Mouse (Mus musculus) kidney, embryonic 15.5 days (tissue): ENCODE measurements at regions not wholly inside any gene's neighbourhood (a gene's known extent, or its start where the extent isn't known, plus 50 kb on each side); places are given as distances from the start of the nearest gene placed in this dataset.

ENCODE experiments used
- ATAC-seq: fragments of 200-750 bp; cut with Nextera tagmentation; replicated peaks from 2 replicates; pipeline ENCODE4 v1.8.0; 2017; ENCODE audit warnings: moderate TSS enrichment; ENCODE audit not compliant: low FRiP score
- H3K27ac ChIP-seq: fragments of 300-500 bp; sonication (generic); 2 replicates; pipeline ENCODE4 v1.5.1; 2015; ENCODE audit warnings: mild to moderate bottlenecking, inconsistent platforms
- H3K27me3 ChIP-seq: fragments of 300-500 bp; sonication (generic); 2 replicates; pipeline ENCODE4 v1.6.1; 2015; ENCODE audit warnings: inconsistent platforms
- H3K36me3 ChIP-seq: fragments of 300-500 bp; sonication (generic); 2 replicates; pipeline ENCODE4 v1.6.1; 2015; ENCODE audit warnings: inconsistent platforms
- H3K4me1 ChIP-seq: fragments of 300-500 bp; sonication (generic); 2 replicates; pipeline ENCODE4 v1.6.1; 2015; ENCODE audit warnings: inconsistent platforms
- H3K4me2 ChIP-seq: fragments of 300-500 bp; sonication (generic); 2 replicates; pipeline ENCODE4 v1.6.1; 2015; ENCODE audit warnings: moderate library complexity, mild to moderate bottlenecking, inconsistent platforms
- H3K4me3 ChIP-seq: fragments of 300-500 bp; sonication (generic); replicated peaks from 2 replicates; pipeline ENCODE4 v1.5.1; 2015; ENCODE audit warnings: mild to moderate bottlenecking, inconsistent platforms
- H3K9ac ChIP-seq: fragments of 300-500 bp; sonication (generic); 2 replicates; pipeline ENCODE4 v1.6.1; 2015; ENCODE audit warnings: mild to moderate bottlenecking, inconsistent platforms
- H3K9me3 ChIP-seq: fragments of 300-500 bp; sonication (generic); replicated peaks from 2 replicates; pipeline ENCODE4 v1.6.1; 2016; ENCODE audit warnings: inconsistent platforms
- WGBS: fragments of 180-500 bp; shearing (Covaris S2); methylation state at CpG from one replicate; pipeline ENCODE4 v1.1.7; 2015; ENCODE audit warnings: mixed read lengths; 5-methylcytosine and 5-hydroxymethylcytosine counted together

GRCm38 (mm10) chr2:75492501-75492898 is 166.6 kb upstream of the Hnrnpa3 start:
- Histone ChIP-seq H3K9ac (no peak overlapping the region), H3K36me3 (no peaks in the 10 kb centered on the region), H3K27me3 (0 out of 2 replicates have a peak, but pooled peaks cover 3% of the 10 kb centered on the region), H3K27ac (no peak overlapping the region), H3K4me3 (no peak overlapping the region), H3K9me3 (no peaks in the 10 kb centered on the region), H3K4me1 (peaks cover 19% of the 10 kb centered on the region), H3K4me2 (no peak overlapping the region)
- no peak for ATAC-seq
- WGBS, result 59% methylated on average over 4 of the region's 4 CpGs

DNA sequence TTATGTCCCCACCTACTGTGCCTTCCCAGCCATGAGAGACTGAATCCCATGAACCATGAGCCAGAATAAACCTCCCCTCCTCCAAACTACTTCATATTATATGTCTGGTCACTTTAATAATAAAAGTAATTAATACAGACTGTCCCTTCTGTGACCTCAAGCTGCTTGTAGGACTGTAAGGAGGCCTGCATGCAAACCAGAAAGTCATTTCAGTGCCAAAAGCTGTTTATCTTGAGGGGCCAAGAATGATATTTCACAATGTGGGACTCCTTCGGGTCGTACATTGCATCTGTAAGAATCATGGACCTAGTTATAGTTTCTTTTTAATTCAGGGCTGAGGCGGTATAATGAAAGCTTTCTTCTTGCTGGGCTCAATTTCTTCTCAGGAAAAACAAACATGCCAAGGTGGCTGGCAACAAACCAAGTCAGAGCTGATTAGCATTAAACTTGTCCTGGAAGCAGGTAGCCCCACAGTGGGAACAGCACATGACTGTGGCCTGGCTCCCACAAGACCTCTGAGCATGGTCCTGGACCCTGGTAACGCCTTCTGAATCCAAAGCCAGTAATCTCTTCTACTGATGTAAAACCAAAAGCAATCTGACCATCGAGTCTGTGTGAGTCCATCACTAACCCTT is 162.3 kb upstream of the Hnrnpa3 start:
- Histone ChIP-seq H3K27me3 (no peaks in the 10 kb centered on the region), H3K36me3 (no peaks in the 10 kb centered on the region), H3K4me3 (no peak overlapping the region), H3K4me1 (peaks cover 16% of the 10 kb centered on the region), H3K4me2 (no peak overlapping the region), H3K27ac (no peak overlapping the region), H3K9me3 (no peaks in the 10 kb centered on the region), H3K9ac (no peak overlapping the region)
- ATAC-seq, result no peak
- WGBS, result 70% methylated on average over 5 of the region's 5 CpGs

DNA sequence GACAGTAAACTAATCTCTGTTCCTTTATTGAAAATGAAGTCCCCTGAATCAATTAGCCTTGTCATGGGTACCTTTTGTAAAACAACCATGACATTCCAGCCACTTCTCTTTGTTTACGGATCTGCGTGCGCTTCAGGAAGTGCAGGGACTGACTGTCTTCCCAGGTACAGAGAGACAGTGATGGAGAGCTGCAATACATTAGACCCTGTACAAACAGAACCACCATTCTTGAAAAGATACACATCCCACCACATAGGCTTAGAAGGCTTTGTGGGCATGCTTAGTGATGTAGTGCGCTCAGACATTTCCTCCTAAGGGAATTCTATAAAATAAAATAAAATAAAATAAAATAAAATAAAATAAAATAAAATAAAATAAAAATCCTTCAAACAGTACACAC is 148.8 kb upstream of the Hnrnpa3 start:
- peaks cover 13% of the 10 kb centered on the region; the same call in 1 of the 2 replicates for H3K4me1 ChIP-seq
- no peak overlapping the region for H3K27ac ChIP-seq
- H3K4me3 ChIP-seq, result no peak overlapping the region
- H3K27me3 ChIP-seq, result no peaks in the 10 kb centered on the region; the same call in 1 of the 2 replicates
- WGBS, result 78% methylated on average over 4 of the region's 4 CpGs
- no peaks in the 10 kb centered on the region for H3K9me3 ChIP-seq
- H3K9ac ChIP-seq, result no peak overlapping the region
- no peak for ATAC-seq
- H3K36me3 ChIP-seq, result no peaks in the 10 kb centered on the region
- H3K4me2 ChIP-seq, result no peak overlapping the region

GRCm38 (mm10) chr2:75512422-75513170 is 146.5 kb upstream of the Hnrnpa3 start:
- Histone ChIP-seq H3K27me3 (no peaks in the 10 kb centered on the region; the same call in 1 of the 2 replicates), H3K27ac (no peak overlapping the region), H3K4me1 (peaks cover 15% of the 10 kb centered on the region; the same call in 1 of the 2 replicates), H3K4me3 (no peak overlapping the region), H3K36me3 (no peaks in the 10 kb centered on the region), H3K4me2 (no peak overlapping the region), H3K9ac (no peak overlapping the region), H3K9me3 (no peaks in the 10 kb centered on the region)
- ATAC-seq, result no peak
- WGBS, result 69% methylated on average over 8 of the region's 8 CpGs

DNA sequence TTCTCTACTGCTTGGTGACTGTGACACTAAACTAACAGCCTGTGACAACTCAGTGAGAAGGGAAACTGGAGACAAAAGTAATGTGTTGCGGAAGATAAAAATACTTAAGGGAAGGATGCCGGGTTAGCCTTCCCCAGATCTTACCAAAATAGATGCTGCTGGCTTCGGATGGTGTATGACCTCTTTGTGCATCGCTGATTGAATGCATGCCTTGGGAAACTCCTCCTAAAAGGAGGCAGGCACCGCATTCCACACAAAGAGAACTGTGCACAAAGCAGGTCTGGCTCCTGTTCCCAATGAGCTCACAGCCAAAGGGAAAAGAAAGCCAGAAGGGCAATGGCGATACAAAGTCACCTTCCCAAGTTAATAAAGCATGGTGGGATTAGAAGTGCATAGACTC is 144.9 kb upstream of the Hnrnpa3 start:
- no peak overlapping the region for H3K4me2 ChIP-seq
- no peak overlapping the region for H3K9ac ChIP-seq
- H3K27ac ChIP-seq, result no peak overlapping the region
- no peaks in the 10 kb centered on the region for H3K36me3 ChIP-seq
- no peaks in the 10 kb centered on the region; the same call in 1 of the 2 replicates for H3K27me3 ChIP-seq
- 40% methylated on average over 6 of the region's 6 CpGs for WGBS
- no peak overlapping the region for H3K4me3 ChIP-seq
- H3K9me3 ChIP-seq, result no peaks in the 10 kb centered on the region
- ATAC-seq, result no peak
- peaks cover 15% of the 10 kb centered on the region; the same call in 1 of the 2 replicates for H3K4me1 ChIP-seq

DNA sequence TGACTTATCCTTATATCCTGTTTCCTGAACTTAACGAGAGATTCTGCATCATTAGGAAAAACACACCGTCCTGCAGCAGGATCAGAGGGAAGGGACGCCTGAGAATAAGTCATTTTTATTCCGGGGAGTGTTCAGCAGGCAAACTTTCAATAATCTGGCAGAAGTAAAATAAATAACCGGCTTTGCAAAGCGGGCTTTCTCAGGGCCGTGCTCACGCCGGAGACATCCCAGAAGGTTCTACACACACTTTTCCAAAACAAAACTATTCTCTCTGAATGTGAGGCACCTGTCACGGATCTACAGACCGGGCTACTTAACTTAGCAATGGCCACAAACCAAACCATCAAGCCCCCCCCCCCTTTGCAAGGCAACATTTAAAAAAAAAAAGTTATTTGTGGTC is 142.8 kb upstream of the Hnrnpa3 start:
- Histone ChIP-seq H3K4me3 (no peak overlapping the region), H3K4me2 (no peak overlapping the region), H3K4me1 (peaks cover 15% of the 10 kb centered on the region; the same call in 1 of the 2 replicates), H3K36me3 (no peaks in the 10 kb centered on the region), H3K9me3 (no peaks in the 10 kb centered on the region), H3K27ac (no peak overlapping the region), H3K27me3 (no peaks in the 10 kb centered on the region; the same call in 1 of the 2 replicates), H3K9ac (no peak overlapping the region)
- ATAC-seq, result no peak
- 36% methylated on average over 11 of the region's 11 CpGs for WGBS

DNA sequence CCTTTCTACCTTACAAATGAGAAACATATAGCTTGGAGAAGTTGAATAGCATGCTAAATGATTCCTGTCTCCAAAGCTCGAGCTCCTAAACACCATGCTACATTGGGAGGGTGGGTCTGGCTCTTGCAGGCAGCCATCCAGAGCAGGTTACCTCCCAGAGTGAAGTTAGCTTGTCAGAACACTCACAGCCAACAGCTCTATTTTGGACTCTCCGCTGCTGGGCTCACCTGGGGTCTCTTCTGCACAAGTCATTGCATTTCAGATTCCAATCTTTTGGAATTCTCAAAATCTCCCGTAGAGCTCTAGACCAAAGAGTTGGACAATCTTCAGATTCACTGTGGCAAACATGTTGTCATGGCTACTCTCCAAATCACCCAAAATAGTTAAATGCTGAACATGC is 142.0 kb upstream of the Hnrnpa3 start:
- Histone ChIP-seq H3K36me3 (no peaks in the 10 kb centered on the region), H3K27ac (no peak overlapping the region), H3K4me1 (peaks cover 15% of the 10 kb centered on the region; the same call in 1 of the 2 replicates), H3K9me3 (no peaks in the 10 kb centered on the region), H3K9ac (no peak overlapping the region), H3K4me3 (no peak overlapping the region), H3K4me2 (no peak overlapping the region), H3K27me3 (no peaks in the 10 kb centered on the region; the same call in 1 of the 2 replicates)
- WGBS, result 81% methylated on average over 3 of the region's 3 CpGs
- ATAC-seq, result no peak

DNA sequence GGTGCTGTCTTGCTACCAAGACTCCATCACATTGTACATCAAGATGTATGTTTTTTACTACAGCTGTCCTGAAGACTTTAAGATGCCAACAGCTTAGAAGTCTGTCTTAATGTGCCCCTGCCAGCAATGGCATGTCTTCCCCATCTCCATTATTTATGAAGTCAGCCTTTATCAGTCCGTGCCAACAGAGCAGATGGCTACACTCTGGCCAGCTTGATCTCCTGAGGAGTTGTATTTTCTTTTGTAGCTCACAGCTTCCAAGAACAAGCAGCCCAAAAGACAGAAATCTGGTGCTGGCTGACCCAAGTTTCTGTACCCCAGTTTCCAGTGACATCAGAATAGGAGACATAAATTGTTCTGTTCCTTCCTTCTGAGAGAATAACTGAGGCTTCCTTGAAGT is 140.5 kb upstream of the Hnrnpa3 start:
- Histone ChIP-seq H3K4me3 (no peak overlapping the region), H3K4me2 (no peak overlapping the region), H3K27ac (no peak overlapping the region), H3K36me3 (no peaks in the 10 kb centered on the region), H3K4me1 (peaks cover 11% of the 10 kb centered on the region; the same call in 1 of the 2 replicates), H3K27me3 (no peaks in the 10 kb centered on the region; the same call in 1 of the 2 replicates), H3K9me3 (no peaks in the 10 kb centered on the region), H3K9ac (no peak overlapping the region)
- 59% methylated on average over 1 of the region's 1 CpGs for WGBS
- ATAC-seq, result no peak

- H3K4me1 ChIP-seq, result no peaks in the 10 kb centered on the region
- WGBS, result 47% methylated on average over 3 of the region's 3 CpGs
These were observed 133.5 kb upstream of the Hnrnpa3 start for GRCm38 (mm10) chr2:75525562-75525961.

DNA sequence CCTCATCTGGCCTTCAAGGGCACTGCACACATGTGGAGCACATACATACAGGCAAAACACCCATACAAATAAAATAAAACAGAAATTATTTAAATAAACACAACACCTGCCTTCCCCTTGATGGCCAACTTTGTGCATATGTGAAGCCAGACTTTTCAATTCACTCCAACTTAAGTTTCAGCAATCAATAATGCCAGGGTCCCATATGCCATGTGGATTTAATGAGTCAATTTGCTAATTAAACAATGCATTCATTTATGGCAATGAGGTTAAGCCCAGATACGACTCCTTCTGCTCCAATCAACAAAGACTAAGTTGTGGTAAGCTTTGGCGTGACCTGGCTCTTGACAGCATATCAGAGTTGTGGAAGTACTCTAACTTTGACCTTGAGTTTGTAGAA is 130.4 kb upstream of the Hnrnpa3 start:
- no peaks in the 10 kb centered on the region for H3K27me3 ChIP-seq
- H3K36me3 ChIP-seq, result no peaks in the 10 kb centered on the region
- no peak overlapping the region for H3K4me2 ChIP-seq
- 90% methylated on average over 2 of the region's 2 CpGs for WGBS
- H3K4me3 ChIP-seq, result no peak overlapping the region
- H3K4me1 ChIP-seq, result no peaks in the 10 kb centered on the region
- ATAC-seq, result no peak
- no peaks in the 10 kb centered on the region for H3K9me3 ChIP-seq
- no peak overlapping the region for H3K27ac ChIP-seq
- no peak overlapping the region for H3K9ac ChIP-seq

More at GRCm38 (mm10) chr2:75525562-75525961, 133.5 kb upstream of the Hnrnpa3 start:
- Histone ChIP-seq H3K27ac (no peak overlapping the region), H3K4me2 (no peak overlapping the region), H3K9me3 (no peaks in the 10 kb centered on the region), H3K27me3 (no peaks in the 10 kb centered on the region), H3K4me3 (no peak overlapping the region), H3K36me3 (no peaks in the 10 kb centered on the region), H3K9ac (no peak overlapping the region)
- ATAC-seq, result no peak

DNA sequence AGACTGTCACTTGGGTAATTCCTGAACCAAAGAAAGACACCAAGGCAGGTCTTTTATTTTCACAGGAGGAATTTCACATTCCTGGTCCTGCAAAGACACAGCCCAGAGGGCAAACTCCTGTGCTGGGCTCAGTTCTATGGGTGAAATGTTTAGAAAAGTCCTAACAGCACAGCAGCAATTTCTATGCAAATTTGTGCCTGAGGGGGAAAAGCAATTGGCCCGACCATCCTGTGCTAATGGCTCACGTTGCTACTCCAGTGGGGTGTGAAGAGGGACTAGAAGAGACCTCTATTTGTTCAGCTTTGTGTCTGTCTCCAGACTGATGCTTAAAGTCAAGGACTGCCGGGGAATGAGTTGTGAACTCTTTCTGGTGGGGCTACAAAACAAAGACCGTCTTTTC is 120.9 kb upstream of the Hnrnpa3 start:
- 22% methylated on average over 4 of the region's 4 CpGs for WGBS
- Histone ChIP-seq H3K9me3 (no peaks in the 10 kb centered on the region), H3K4me3 (no peak overlapping the region), H3K27me3 (0 out of 2 replicates have a peak, but pooled peaks cover 3% of the 10 kb centered on the region), H3K27ac (no peak overlapping the region), H3K36me3 (no peaks in the 10 kb centered on the region), H3K4me1 (peaks cover 3% of the 10 kb centered on the region; the same call in 1 of the 2 replicates), H3K4me2 (0 out of 2 replicates have a peak overlapping the region, but pooled peaks have one; percentile 32), H3K9ac (no peak overlapping the region)
- ATAC-seq, result peak; percentile 70; the same call in 1 of the 2 replicates

- H3K4me2 ChIP-seq, result no peak overlapping the region
- H3K36me3 ChIP-seq, result no peaks in the 10 kb centered on the region
- no peak for ATAC-seq
- no peak overlapping the region for H3K27ac ChIP-seq
- H3K4me1 ChIP-seq, result peaks cover 3% of the 10 kb centered on the region; the same call in 1 of the 2 replicates
- H3K27me3 ChIP-seq, result 0 out of 2 replicates have a peak, but pooled peaks cover 3% of the 10 kb centered on the region
- no peaks in the 10 kb centered on the region for H3K9me3 ChIP-seq
- WGBS, result 93% methylated on average over 6 of the region's 6 CpGs
- no peak overlapping the region for H3K4me3 ChIP-seq
- no peak overlapping the region for H3K9ac ChIP-seq
These were observed 119.3 kb upstream of the Hnrnpa3 start for GRCm38 (mm10) chr2:75539726-75540125.
